Mouse (Mus musculus) layer of hippocampus, adult 11-12 months (tissue): ENCODE measurements around the gene Flt4.
"Not testable (repeated sequence)": the region's sequence is repeated elsewhere in the genome, so short reads cannot be mapped to it uniquely, and the experiment has no call there.

Source experiments
- DNase-seq: peaks from one replicate; pipeline ENCODE4 v3.0.0; 2022; ENCODE audit warnings: low spot score

Gene Flt4

GRCm38 (mm10) chr11:49608938-49609867, at the start of gene Flt4:
TSS of gene Flt4 (plus strand) at chr11:49609263.
- DNase-seq, result not testable (repeated sequence)

- not testable (repeated sequence) for DNase-seq
These were observed 34.0 kb upstream of the Flt4 start for GRCm38 (mm10) chr11:49575054-49575453.

- not testable (repeated sequence) for DNase-seq
These were observed 28.6 kb upstream of the Flt4 start for GRCm38 (mm10) chr11:49580452-49580851.

- no peak for DNase-seq
These were observed 18.9 kb upstream of the Flt4 start for GRCm38 (mm10) chr11:49590213-49590612.

- not testable (repeated sequence) for DNase-seq
These were observed 11.9 kb upstream of the Flt4 start for GRCm38 (mm10) chr11:49597149-49597548.

GRCm38 (mm10) chr11:49608306-49608705, 757 bp upstream of the Flt4 start:
- DNase-seq, result not testable (repeated sequence)

GRCm38 (mm10) chr11:49609868-49610824, 1.1 kb downstream of the Flt4 start:
- not testable (repeated sequence) for DNase-seq

- DNase-seq, result not testable (repeated sequence)
These were observed 2.3 kb downstream of the Flt4 start for GRCm38 (mm10) chr11:49611349-49611748.

- DNase-seq, result no peak
These were observed 3.1 kb downstream of the Flt4 start for GRCm38 (mm10) chr11:49612154-49612553.

GRCm38 (mm10) chr11:49613349-49613748, 4.3 kb downstream of the Flt4 start:
- DNase-seq, result no peak

GRCm38 (mm10) chr11:49615856-49616725, 7.0 kb downstream of the Flt4 start:
- no peak for DNase-seq

GRCm38 (mm10) chr11:49618476-49618875, 9.4 kb downstream of the Flt4 start:
- DNase-seq, result no peak

GRCm38 (mm10) chr11:49621953-49622352, 12.9 kb downstream of the Flt4 start:
- DNase-seq, result no peak

GRCm38 (mm10) chr11:49624156-49624555, 15.1 kb downstream of the Flt4 start:
- no peak for DNase-seq

GRCm38 (mm10) chr11:49625863-49626262, 16.8 kb downstream of the Flt4 start:
- no peak for DNase-seq

- DNase-seq, result no peak
These were observed 17.7 kb downstream of the Flt4 start for GRCm38 (mm10) chr11:49626748-49627147.

- no peak for DNase-seq
These were observed 22.1 kb downstream of the Flt4 start for GRCm38 (mm10) chr11:49631154-49631553.

- DNase-seq, result no peak
These were observed 23.2 kb downstream of the Flt4 start for GRCm38 (mm10) chr11:49632256-49632655.

- no peak for DNase-seq
These were observed 25.0 kb downstream of the Flt4 start for GRCm38 (mm10) chr11:49634101-49634500.

- no peak for DNase-seq
These were observed 26.6 kb downstream of the Flt4 start for GRCm38 (mm10) chr11:49635671-49636070.

- no peak for DNase-seq
These were observed 27.4 kb downstream of the Flt4 start for GRCm38 (mm10) chr11:49636449-49636848.
